Mouse (Mus musculus) adrenal gland, postnatal 4 days (tissue): ENCODE measurements around the gene Olfr541. TPM values are rescaled to one million over a fixed set of nuclear protein-coding genes. Genes with fewer than 3 reads are reported as not detected.
"Not testable (repeated sequence)": the region's sequence is repeated elsewhere in the genome, so short reads cannot be mapped to it uniquely, and the experiment has no call there.

Experiments used
- DNase-seq, 2 experiments: peaks; one replicate each; pipeline ENCODE4 v3.0.0; 2021 to 2022; ENCODE audit warnings: low spot score in 2 of 2, mixed read lengths in 2 of 2
- long read RNA-seq, 2 experiments: library from polyadenylated mRNA; stranded (forward); transcript quantifications; one replicate each; pipeline ENCODE4 v2.0.0; 2021
- total RNA-seq, 2 experiments: library from RNA; stranded (reverse); gene quantifications; 2 replicates each; pipeline ENCODE4 v1.2.3; 2021

Olfr541 gene
- not detected for total RNA-seq
- long read RNA-seq, experiment 1: 0 reads
- long read RNA-seq, experiment 2: 0 reads

DNA sequence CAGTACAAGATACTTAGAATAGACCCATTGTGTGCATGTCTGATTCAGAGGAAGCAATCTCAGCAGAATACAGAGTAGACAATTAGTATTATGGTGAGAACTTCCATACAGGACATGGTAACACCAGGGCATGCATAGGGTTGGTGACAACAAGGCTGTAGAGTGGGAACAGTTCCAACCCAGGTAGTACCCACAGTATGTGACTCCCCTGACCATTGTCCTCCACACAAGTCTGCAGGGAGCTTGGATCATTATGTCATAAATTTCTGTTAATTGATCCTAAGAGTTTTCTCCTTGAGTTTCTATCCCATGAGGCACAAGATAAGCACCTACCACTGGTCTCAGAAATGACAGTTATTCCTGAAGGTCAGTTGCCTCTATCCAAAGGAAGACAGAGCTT is at the start of gene Olfr541:
Olfr541 (plus strand) TSS at position 301 of the 400 bp plus-strand sequence.
- no peak for DNase-seq

DNA sequence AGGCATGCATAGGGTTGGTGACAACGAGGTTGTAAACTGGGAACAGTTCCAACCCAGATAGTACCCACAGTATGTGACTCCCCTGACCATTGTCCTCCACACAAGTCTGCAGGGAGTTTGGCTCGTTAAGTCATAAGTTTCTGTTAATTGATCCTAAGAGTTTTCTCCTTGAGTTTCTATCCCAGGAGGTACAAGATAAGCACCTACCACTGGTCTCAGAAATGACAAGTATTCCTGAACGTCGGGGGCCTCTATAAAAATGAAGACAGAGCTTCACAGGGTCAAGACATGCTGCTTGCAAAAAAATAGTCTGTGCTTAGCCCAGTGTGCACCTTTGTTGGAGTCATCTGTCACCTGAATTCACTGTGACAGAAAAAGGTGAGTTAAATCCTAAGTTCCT is 37.4 kb upstream of the Olfr541 start, which contains the start of gene Olfr539:
Olfr539 (plus strand) TSS at position 301 of the 400 bp plus-strand sequence.
- no peak for DNase-seq

DNA sequence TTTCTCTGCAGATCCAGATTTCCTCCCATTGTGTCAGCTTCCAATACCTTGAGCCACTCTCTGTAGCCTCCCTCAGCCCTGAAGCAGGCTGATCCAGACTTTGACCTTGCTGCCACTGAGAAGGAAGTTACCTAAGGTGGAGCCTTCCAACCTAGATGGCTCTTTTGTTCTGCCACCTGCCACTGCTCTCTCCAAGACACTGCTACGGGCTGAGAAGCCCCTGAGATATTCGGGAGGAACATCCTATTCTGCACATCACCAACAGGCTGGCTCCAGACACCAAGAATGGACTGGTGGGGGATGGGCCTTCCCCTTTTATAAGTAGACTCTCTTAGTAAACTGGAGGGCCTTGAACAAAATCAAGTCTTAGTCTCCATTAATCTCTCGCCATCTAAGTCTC is 26.4 kb upstream of the Olfr541 start:
- not testable (repeated sequence) for DNase-seq

DNA sequence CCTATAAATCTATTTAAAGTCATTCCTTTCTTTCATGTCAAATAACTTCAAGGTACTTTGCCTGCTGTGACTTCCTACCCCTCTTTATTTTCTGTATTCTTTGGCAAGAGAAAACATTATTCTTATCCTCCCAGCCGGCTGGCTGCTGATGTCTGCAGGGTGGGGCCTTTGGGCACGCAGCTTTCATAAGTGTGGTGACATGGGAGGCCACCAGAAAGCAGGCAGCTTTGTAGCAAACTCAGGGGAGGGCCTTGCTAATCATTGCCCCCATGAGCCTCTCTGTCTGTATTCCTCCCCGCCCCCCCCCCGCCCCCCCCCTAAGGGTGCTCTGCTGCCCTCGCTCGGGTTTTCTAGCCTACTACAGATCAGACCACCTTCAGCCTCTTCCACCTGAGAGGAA is 21.2 kb upstream of the Olfr541 start:
- no peak for DNase-seq

DNA sequence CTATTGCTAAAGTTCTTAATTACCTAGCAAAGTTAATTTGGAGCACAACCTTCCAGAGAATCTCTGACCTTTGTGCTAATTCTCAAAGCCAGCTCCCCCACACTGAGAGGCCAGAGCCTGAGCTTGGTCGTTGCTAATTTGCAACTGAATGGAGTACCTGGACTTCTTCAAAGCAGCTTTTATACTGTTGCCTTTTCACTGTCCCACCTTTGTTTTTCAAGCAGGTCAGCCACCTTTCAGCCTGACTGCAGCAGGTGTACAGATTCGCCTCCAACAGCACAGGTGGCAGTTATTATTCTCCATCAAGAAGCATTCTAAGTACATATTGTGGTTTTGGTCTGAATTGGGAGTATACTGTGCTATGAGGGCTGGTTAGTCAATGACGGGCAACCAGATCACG is 17.5 kb upstream of the Olfr541 start:
- DNase-seq: not testable (repeated sequence)

- DNase-seq: no peak
Measured at GRCm38 (mm10) chr7:140681651-140682050, 15.4 kb upstream of the Olfr541 start, which contains the start of gene Olfr45. Gene Olfr45 (plus strand): TSS chr7:140681951.

DNA sequence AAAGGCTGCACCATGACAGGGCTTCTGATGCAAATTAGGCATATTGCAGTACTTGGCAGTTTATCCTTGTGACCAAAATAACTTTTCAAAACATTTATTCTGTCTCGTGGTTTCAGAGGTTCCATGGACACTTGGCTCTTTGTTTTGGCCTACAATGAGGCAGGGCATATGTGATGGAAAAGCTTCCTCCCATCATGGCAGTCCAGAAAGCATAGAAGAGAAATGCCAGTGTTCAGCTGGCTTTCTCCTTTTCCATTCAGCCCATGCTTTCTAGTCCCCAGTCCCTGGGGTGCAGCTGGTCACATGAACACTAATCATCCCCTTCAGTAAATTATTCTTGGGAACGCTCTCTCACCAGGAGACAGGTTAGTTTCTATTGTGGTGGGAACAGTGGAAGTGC is 9.3 kb downstream of the Olfr541 start:
- no peak for DNase-seq

- DNase-seq: no peak
Measured at GRCm38 (mm10) chr7:140707536-140708284, 10.6 kb downstream of the Olfr541 start.

DNA sequence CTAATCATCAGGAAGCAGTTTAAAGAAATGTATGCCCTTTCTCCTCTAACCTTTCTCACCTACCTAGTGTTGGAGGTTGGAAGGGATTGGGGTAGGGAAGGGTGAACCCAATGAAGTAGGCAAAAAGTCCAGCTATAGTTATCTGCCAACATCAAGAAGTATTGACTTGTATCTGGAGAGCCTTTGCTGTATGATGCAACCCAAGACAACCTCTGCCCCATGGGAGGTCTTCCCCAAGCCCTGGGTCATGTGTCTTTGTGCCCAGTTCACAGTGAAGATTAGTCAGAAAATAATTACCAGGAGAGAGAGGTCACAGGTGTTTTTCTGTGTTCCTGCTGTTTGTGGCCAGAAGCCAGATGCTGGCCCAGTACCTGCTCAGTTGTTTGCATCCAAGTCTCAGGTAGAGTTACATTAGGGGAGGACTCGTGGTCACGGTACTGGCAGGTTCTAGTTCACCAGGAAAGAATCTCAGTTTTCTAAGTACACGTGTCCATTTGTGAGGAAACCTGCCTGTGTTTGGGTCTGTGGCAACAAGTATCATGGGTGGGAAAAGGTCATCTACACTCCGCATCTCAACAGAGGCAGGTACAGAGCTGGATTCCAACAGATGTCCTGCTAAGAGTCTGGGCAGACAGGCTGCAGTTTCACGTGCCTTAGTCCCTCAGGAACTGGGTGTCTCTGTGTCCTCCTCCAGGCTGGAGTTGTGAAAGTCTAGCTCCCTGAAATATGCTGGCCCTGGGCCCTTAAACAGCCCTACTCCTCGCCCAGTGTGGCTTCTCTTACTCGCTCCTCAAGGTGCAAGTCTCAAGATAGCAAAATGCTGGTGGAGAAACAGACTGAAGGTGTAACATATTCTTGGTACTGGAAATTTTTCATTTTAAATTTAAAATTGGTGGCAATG is 20.3 kb downstream of the Olfr541 start:
- DNase-seq: no peak

- no peak for DNase-seq
Measured at GRCm38 (mm10) chr7:140721095-140721494, 24.0 kb downstream of the Olfr541 start.

GRCm38 (mm10) chr7:140725558-140725957 is 28.5 kb downstream of the Olfr541 start:
- no peak for DNase-seq

- no peak for DNase-seq
Measured at GRCm38 (mm10) chr7:140733162-140733561, 36.1 kb downstream of the Olfr541 start.

DNA sequence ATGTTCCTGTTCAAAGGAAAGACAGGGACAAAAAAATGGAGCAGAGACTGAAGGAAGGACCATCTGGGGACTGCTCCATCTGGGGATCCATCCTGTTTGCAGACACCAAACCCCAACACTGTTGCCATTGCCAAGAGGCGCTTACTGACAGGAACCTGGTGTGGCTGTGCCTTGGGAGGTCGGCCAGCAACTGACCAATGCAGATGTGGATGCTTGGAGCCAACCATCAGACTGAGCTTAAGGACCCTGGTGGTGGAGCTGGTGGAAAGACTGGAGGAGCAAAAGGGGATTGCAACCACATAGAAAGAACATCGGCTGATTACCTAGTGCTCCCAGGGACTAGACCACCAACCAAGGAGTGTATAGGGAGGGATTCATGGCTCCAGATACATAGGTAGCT is 50.3 kb downstream of the Olfr541 start:
- no peak for DNase-seq

DNA sequence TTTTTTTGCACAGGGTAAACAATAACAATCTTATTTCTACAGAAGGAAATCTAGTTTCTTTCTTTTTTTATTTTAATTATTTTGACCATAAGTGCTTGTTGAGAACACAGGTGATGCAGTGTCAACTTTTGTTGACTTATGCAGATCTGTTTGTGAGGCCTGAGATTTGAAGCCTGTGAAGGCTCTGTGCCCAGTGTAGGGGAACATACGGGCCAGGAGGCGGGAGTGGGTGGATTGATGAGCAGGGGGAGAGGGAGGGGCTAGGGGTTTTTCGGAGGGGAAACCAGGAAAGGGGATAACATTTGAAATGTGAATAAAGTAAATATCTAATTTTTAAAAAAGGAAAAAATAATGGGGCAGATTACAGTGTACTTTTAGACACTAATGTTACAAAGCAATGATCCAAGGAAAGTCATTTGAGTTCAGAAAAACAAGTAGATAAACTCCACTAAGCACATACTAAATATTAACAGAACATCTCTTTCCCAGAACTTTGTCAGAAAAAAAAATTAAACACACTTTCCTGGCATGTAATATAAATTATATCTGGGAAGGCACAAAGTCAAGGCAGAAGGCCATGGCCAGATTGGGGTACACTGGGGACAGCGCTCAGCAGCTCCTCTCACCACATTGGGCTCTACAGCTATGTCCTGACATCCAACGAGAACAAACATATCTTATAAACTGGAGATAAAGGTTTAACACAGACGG is 51.2 kb downstream of the Olfr541 start:
- no peak for DNase-seq

GRCm38 (mm10) chr7:140748827-140749160 is 51.7 kb downstream of the Olfr541 start:
- no peak for DNase-seq

GRCm38 (mm10) chr7:140754556-140754955 is 57.5 kb downstream of the Olfr541 start:
- no peak for DNase-seq

Other genes starting within 250 kb of the Olfr541 start
- not detected for gene Olfr533, start 233.9 kb upstream of the Olfr541 start, total RNA-seq
- gene Olfr535, start 213.1 kb upstream of the Olfr541 start, total RNA-seq: not detected
- gene Olfr536, start 189.9 kb upstream of the Olfr541 start, total RNA-seq: not detected
- gene Olfr538, start 129.4 kb upstream of the Olfr541 start, total RNA-seq: not detected
- gene Olfr46, start 96.0 kb upstream of the Olfr541 start, total RNA-seq: not detected
- gene Olfr61, start 68.3 kb upstream of the Olfr541 start, total RNA-seq: not detected
- not detected for gene Olfr53, start 50.8 kb upstream of the Olfr541 start, total RNA-seq
- gene Olfr539, start 37.3 kb upstream of the Olfr541 start, total RNA-seq: not detected
- not detected for gene Olfr45, start 15.3 kb upstream of the Olfr541 start, total RNA-seq
- gene Cyp2e1, start 66.5 kb downstream of the Olfr541 start, total RNA-seq: 100 to 1,000 TPM in 1 of 2 experiments, 1 to 10 TPM in 1; 4.1 to 138 TPM
- under 1 TPM in 1 of 2 experiments, not detected in 1; 0.42 TPM for gene Syce1, start 90.6 kb downstream of the Olfr541 start, total RNA-seq
- 1 to 10 TPM; 5.1 to 5.4 TPM for gene Zfp941, start 124.9 kb downstream of the Olfr541 start, total RNA-seq
- gene Urah, start 137.8 kb downstream of the Olfr541 start, total RNA-seq: 10 to 100 TPM in 1 of 2 experiments, under 1 TPM in 1; 0.70 to 17.0 TPM
- gene Scgb1c1, start 148.3 kb downstream of the Olfr541 start, total RNA-seq: not detected
- under 1 TPM; 0.40 to 0.76 TPM for gene Odf3, start 150.5 kb downstream of the Olfr541 start, total RNA-seq
- 1 to 10 TPM in 1 of 2 experiments, not detected in 1; 1.2 TPM for gene Gm45785, start 159.1 kb downstream of the Olfr541 start, total RNA-seq
- gene Ric8a, start 159.7 kb downstream of the Olfr541 start, total RNA-seq: 10 to 100 TPM; 64.3 to 69.0 TPM
- 10 to 100 TPM; 40.2 to 42.9 TPM for gene Bet1l, start 160.3 kb downstream of the Olfr541 start, total RNA-seq
- 100 to 1,000 TPM; 123 to 133 TPM for gene Psmd13, start 184.7 kb downstream of the Olfr541 start, total RNA-seq
- 10 to 100 TPM; 34.7 to 41.8 TPM for gene Sirt3, start 185.0 kb downstream of the Olfr541 start, total RNA-seq
- 100 to 1,000 TPM; 183 to 297 TPM for gene Cox8b, start 203.2 kb downstream of the Olfr541 start, total RNA-seq
- gene Nlrp6, start 223.6 kb downstream of the Olfr541 start, total RNA-seq: 1 to 10 TPM; 2.1 to 4.9 TPM
- gene Pgghg, start 244.1 kb downstream of the Olfr541 start, total RNA-seq: 10 to 100 TPM; 41.5 to 44.5 TPM